Mouse (Mus musculus) spleen, adult 2 months (tissue): ENCODE measurements around the gene Gpr135.

Source experiments
- CTCF ChIP-seq: fragments of 200-500 bp; IDR thresholded peaks from 2 replicates; pipeline ENCODE4 v1.5.1; 2011; ENCODE audit warnings: mild to moderate bottlenecking, inconsistent platforms; ENCODE audit not compliant: insufficient read depth, insufficient read length, insufficient replicate concordance; ENCODE audit errors: extremely low read depth
- POLR2A ChIP-seq: fragments of 200-500 bp; IDR thresholded peaks from 2 replicates; pipeline ENCODE4 v1.6.1; 2011; ENCODE audit warnings: low read depth, low read length, inconsistent platforms

DNA sequence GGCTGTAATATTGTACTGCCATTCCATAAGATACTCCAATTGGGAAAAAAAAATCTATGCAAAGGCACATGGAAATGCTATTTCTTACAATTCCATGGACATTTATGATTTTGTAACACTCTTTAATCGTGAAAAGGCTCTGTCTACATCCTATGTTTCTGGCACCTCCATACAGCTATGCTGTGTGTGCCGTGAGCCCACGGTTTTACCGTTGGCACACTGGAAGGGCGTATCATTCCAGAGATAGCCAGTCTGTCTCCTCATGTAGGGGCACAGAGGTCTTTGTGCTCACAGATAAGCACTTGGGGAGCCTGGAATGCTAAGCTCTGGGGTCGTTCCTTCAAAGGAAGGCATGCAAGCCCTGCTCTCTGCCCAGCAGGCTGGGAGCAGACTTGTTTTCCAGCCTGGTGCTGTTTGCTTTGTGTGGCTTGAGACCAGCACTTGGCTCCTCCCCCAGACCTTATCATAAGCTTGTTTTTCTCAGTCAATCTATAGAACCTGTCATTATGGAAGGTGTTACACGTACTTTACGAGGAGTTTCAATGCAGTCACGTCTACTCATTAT lies 34.7 kb downstream of the Gpr135 start:
- no peak for TF ChIP-seq POLR2A
- no peak for TF ChIP-seq CTCF
